Mouse (Mus musculus) 416B (cell line): ENCODE measurements around the gene Ms4a4a.
"Not testable (repeated sequence)": the region's sequence is repeated elsewhere in the genome, so short reads cannot be mapped to it uniquely, and the experiment has no call there.

Experiments
- DNase-seq: peaks from one replicate; pipeline ENCODE4 v3.0.0; 2011; ENCODE audit warnings: low read depth

Ms4a4a gene

DNA sequence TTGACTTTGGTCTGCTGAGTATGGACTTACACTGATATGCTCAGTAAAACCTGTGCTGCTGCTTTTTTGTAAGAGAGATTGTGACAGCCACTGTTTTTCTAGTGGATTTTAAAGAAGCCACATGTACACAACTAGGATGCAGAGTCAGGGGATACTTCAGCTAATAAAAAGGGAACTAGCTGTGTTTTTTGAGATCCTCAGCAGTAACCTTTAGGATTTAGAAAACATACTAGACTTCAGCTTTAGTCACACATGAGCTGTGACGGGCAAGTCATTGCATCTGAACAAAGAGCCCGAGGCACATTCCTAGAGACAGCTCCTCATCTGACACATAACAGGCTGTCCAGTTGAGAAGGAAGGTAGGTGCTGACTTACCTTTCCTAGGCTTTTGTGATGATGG lies at the start of gene Ms4a4a:
Gene Ms4a4a, plus strand, starts transcription at position 251 of the 400 bp plus-strand sequence.
- DNase-seq: no peak

GRCm38 (mm10) chr19:11335932-11336331 lies 39.4 kb upstream of the Ms4a4a start, which contains the start of gene Ms4a7:
Gene Ms4a7 (minus strand): TSS chr19:11336146.
- peak; percentile 15 for DNase-seq

DNA sequence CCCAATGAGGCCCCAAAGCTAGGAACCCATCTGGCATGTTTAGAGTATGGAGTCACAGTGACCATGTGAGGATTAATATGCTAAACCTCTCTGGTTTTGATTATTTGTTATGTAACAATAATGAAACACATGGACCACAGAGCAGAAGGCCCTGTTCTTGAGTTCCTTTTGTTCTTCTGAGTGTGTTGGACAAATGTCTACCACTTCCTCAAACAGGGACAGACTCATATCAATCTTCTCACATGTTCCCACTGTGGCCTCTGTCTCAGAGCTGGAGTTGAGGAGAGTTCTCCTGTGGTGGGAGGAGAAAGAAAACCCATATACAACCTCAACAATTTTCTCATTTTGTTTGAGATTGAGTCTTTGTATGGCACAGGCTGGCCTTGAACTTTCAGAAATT lies 32.2 kb upstream of the Ms4a4a start:
- no peak for DNase-seq

DNA sequence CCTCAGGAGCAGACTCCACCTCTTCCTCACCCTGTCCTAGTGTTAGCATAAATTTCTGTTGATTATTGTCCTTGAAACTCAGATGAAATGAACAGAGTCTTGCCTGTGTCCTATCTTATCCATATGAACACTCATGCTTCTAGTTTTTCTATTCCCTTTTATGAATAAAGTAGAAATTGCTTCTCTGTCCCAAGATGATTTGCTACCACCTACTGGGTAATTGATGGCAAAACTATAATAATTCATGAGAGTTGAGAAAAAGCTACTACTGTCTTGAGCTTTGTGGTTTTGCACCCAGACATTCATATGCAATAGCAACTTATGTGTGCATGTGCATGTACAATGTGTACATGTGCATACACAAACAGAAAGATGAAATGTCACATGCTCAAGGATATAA lies 31.3 kb upstream of the Ms4a4a start:
- no peak for DNase-seq

DNA sequence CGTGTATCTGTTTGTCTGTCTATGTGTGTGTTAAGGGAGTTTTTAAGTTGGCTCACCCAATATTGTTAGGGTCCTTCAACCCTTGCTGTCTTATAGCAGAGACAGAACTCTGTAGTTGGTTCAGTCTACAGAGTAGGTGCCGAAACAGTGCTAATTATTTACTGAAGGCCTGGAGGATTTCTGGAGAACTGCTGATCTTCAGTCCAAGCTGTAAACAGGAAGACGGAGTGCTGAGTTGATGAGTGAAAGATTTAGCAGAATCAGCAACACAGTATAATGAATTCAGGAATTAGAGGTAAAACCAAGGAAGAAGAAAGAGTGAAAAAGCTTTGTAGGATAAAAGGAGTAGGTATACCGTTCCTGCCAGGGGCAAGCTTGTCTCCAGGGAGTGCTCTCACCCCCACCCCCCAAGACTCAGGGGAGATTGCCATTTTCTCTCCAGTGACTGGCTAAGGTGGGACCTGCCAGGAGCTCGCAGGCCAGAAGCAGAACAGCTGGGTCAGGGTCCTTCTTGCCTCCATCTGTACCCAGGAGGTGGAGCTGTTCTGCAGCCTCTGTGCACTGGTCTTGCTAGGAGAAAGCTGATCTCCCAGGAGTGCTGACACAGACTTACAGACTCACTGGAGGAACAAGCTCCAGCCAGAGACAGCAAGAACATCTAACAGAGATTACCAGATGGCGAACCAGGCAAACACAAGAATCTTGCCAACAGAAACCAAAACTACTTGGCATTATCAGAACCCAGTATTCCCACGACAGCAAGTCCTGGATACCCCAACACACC lies 25.4 kb upstream of the Ms4a4a start:
- DNase-seq: peak; percentile 14

GRCm38 (mm10) chr19:11351878-11352277 lies 23.4 kb upstream of the Ms4a4a start:
- peak; percentile 15 for DNase-seq

DNA sequence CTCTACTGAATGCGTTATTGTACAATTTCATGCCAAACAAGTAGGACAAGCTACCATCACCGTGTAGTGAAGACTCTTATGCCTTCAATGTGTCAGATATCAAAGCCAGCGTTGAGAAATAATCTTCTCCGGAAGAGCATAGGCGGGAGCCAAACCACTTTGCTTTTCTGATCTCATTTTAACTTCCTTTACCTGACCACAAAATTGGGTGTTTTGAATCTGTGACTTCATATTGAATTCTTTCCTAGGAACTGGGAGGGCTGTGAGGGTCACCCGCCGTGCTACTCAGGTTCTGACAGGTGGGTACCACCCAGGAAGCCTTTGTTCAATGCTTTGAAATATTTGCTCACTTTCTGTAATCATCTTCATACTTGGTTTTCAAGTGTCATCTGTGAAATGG lies 19.6 kb upstream of the Ms4a4a start:
- peak; percentile 51 for DNase-seq

- peak; percentile 9 for DNase-seq
These were observed 15.2 kb upstream of the Ms4a4a start for GRCm38 (mm10) chr19:11360106-11360505.

GRCm38 (mm10) chr19:11362002-11362401 lies 13.3 kb upstream of the Ms4a4a start:
- no peak for DNase-seq

GRCm38 (mm10) chr19:11368310-11368709 lies 7.0 kb upstream of the Ms4a4a start:
- no peak for DNase-seq

GRCm38 (mm10) chr19:11371181-11371580 lies 4.1 kb upstream of the Ms4a4a start:
- no peak for DNase-seq

GRCm38 (mm10) chr19:11376399-11376798 lies 1.1 kb downstream of the Ms4a4a start:
- DNase-seq: peak; percentile 2

GRCm38 (mm10) chr19:11387109-11387508 lies 11.8 kb downstream of the Ms4a4a start:
- no peak for DNase-seq

GRCm38 (mm10) chr19:11387685-11388084 lies 12.4 kb downstream of the Ms4a4a start:
- DNase-seq: no peak

DNA sequence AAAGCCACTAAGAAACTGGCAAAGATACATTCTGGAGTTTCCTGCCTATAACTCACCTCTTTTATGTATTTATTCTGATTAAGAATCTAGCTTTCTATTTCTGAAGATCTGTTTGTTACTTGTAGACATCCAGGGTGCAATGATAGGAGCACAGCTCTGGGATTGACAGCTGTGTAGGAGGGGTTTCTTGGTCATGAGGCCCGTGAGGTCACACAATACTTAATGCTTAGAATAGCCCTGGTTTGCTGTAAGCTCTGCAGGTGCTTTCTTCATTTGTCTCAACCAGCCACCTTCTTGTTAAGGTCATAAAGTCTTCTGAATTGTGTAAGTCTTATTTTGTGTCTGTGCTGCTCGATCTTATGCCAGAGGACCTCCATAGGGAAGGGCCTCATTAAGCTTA lies 13.6 kb downstream of the Ms4a4a start:
- no peak for DNase-seq

DNA sequence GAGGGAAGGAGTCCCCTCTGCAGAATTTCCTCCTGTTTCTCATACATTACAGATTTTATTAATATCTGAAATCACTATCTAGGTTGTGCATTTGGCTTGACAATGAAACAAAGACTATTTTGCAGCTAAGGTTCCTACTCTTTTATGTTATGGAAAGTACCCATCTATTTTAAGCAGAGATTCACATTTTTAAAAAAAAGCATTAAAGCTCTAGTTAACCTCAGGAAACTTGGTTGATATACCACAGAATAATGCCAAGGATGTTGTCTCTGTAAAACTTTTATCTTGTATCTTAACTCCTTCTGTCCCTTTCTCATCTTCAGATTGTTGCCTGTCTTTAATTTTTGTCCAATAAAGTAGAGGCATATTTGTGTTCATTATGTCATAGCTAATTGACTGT lies 20.4 kb downstream of the Ms4a4a start:
- no peak for DNase-seq

DNA sequence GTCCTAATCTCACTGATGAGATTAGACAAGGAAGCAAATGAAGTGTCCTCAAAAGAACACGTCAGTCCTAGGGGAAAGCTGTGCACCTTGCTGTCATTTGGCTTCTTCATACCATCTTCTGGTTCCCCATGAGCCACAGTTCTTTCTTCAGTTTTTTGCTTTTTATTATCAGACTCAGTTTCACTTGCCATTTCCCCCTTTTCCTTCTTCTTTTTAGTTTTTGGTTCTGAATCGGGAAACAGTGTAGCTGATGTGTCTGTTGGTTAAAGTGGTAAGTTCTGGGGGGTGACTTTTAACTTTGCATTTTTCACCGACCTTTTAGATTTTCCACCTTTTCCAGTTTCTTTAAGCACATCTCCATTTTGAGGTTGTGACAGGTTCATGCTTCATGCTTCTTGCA lies 29.2 kb downstream of the Ms4a4a start, which contains the start of gene Ms4a4c:
Gene Ms4a4c, plus strand, starts transcription at position 244 of the 400 bp plus-strand sequence.
- no peak for DNase-seq

DNA sequence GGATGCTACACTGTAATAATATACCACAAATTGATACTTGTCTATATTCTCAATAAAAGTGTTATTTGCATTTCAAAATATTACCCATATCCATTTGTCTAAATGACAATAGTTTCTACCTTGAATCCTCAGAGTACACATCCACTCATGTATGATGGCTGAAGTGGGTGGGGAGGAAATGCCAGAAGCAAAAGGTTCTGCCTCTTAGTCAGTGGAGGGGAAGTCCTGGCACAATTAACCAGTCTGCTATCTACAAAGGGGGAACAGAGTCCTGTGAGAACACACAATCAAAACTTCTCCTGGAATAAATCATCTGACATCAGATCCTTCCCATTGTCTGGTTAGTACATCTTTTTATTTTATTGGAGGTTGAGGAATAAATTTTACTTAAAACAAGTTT lies 32.1 kb downstream of the Ms4a4a start:
- no peak for DNase-seq

DNA sequence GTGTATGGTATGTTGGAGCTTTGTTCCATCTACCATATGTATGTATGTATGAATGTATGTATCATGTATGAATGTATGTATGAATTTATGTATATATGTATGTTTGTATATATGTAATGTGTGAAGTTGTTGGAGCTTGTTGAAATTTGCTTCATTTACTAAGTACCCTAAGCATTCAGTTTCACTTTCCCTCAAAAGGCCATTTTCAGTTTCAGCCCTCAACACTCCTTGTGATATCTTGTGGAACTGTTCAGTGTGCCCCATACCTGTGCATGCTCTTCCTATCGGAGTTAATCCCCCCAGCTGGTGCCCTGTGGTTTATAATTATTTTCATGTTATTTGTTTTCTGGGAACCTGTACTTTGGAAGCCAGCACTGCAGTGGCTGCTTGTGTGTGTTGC lies 33.3 kb downstream of the Ms4a4a start:
- no peak for DNase-seq

DNA sequence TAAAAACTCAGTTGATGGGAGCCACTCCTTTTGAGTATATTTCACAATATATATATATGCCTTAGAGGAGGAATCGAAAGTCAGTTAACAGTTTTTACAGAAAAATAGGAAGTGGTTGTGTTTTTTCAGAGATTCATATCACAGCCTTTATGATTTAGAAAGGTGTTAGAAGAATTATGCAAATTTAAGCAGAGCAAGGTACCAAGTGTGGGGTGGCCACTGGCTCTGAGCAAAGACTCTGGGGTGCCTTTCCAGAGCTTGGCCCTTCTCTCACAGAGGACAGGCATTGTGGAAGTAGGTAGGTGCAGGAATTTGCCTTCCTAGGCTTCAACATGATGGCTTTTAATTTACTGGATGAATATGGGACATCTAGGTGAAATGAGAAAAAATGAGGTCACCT lies 36.3 kb downstream of the Ms4a4a start:
- peak; percentile 4 for DNase-seq

- no peak for DNase-seq
These were observed 38.8 kb downstream of the Ms4a4a start for GRCm38 (mm10) chr19:11414084-11414483.

DNA sequence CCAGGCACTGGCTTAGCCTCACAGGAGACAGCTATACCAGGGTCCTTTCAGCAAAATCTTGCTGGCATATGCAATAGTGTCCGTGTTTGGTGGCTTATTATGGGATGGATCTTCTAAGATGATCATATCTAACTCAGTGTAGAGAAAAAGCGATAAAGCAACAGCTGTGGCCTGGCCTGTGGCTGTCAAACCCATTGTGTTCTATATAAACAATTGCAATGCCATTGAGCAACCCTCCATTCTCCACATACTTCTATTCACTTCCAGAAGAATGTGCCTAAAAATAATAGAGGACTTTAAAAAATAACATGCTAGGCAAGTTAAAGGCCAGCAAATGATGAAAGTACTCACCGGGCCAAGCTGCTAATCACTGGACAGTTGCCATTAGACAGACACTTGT lies 40.3 kb downstream of the Ms4a4a start:
- no peak for DNase-seq

- DNase-seq: not testable (repeated sequence)
These were observed 43.5 kb downstream of the Ms4a4a start for GRCm38 (mm10) chr19:11418865-11419264.

- peak; percentile 49 for DNase-seq
These were observed 55.9 kb downstream of the Ms4a4a start for GRCm38 (mm10) chr19:11431209-11431608.
